Mouse (Mus musculus) bone marrow macrophage, adult 2 months (primary cell): ENCODE results near the gene Trpc4ap.

Source experiments
- CTCF ChIP-seq: IDR thresholded peaks from 2 replicates; pipeline ENCODE4 v1.5.1; 2012; ENCODE audit warnings: low read depth, mild to moderate bottlenecking, low read length, moderate library complexity
- POLR2A ChIP-seq: IDR thresholded peaks from 2 replicates; pipeline ENCODE4 v1.6.1; 2012; ENCODE audit warnings: mild to moderate bottlenecking, low read depth, low read length, borderline replicate concordance

- TF ChIP-seq POLR2A (no peak), CTCF (no peak)
Observed at GRCm38 (mm10) chr2:155735080-155735479, 42.9 kb upstream of the Trpc4ap start.
